Mouse (Mus musculus) testis, adult 2 months (tissue): Measurements from ENCODE around the gene 1700025G04Rik.

Experiments used
- CTCF ChIP-seq: fragments of 200-500 bp; IDR thresholded peaks from 2 replicates; pipeline ENCODE4 v1.5.1; 2012; ENCODE audit warnings: low read depth, mild to moderate bottlenecking, inconsistent platforms, low read length, moderate library complexity; ENCODE audit not compliant: control insufficient read depth, insufficient read depth, insufficient replicate concordance
- POLR2A ChIP-seq: fragments of 200-500 bp; IDR thresholded peaks from 2 replicates; pipeline ENCODE4 v1.6.1; 2012; ENCODE audit warnings: low read depth, mild to moderate bottlenecking, inconsistent platforms, low read length, moderate library complexity; ENCODE audit not compliant: control insufficient read depth

DNA sequence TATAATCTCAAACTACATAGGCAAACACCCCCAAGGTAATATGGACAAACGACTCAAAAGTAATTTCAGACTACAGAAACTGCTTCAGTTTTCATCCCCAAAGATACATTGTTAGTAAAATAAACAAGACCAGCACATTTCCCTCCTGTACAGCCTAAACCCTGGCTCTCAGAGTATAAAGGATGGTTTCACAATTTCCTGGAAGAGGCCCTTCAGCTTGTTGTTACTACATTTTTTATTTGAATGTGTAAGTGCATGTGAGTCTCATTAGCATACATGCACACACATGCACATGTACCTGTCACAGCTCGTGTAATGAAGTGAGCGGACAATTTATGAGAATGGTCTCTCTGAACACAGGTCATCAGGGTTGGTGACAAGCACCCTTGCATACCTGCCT lies 31.1 kb downstream of the 1700025G04Rik start:
- TF ChIP-seq POLR2A (no peak), CTCF (no peak)
